Mouse (Mus musculus): ENCODE data around the gene Ssxb8. TPM values are rescaled to one million over a fixed set of nuclear protein-coding genes. Genes with fewer than 3 reads are reported as not detected.
"Not testable (repeated sequence)": the region's sequence is repeated elsewhere in the genome, so short reads cannot be mapped to it uniquely, and the experiment has no call there.

The Ssxb8 gene
- polyA plus RNA-seq (2016; fragmentation: Nextera tagmentation; extraction: Ambion mirVana): not detected in 2 replicates

DNA sequence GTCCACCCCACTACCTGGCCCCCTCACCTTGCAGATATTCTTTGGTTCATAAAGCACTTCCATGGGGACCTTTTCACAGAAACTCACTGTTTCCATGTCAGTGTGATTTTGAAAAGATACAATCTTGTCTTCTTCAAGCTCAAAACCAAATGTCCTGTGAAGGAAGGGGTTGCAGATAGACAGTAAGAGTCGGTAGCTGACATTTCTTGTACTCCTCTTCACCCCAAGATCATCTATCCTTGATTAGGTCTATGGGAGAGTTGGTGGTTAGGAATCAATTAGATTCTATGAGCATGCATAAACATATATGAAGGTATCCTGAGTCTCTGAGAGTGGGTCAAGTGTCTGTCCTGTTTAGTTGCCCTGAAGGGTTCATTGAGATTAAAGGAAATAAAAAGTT is at the start of gene Ssxb8:
Gene Ssxb8, minus strand, starts transcription at position 101 of the 400 bp plus-strand sequence.
- H3K4me1 ChIP-seq (replicated peaks); H3K9ac ChIP-seq (replicated peaks); H3K27ac ChIP-seq; H3K4me2 ChIP-seq; H3K36me3 ChIP-seq; ATAC-seq (ENCODE audit: insufficient number of reproducible peaks, insufficient read depth, low FRiP score, low TSS enrichment, low read depth); H3K4me3 ChIP-seq (replicated peaks); H3K9me3 ChIP-seq; H3K27me3 ChIP-seq: not testable (repeated sequence)
- 65% methylated on average over 1 of the region's 1 CpGs for WGBS

DNA sequence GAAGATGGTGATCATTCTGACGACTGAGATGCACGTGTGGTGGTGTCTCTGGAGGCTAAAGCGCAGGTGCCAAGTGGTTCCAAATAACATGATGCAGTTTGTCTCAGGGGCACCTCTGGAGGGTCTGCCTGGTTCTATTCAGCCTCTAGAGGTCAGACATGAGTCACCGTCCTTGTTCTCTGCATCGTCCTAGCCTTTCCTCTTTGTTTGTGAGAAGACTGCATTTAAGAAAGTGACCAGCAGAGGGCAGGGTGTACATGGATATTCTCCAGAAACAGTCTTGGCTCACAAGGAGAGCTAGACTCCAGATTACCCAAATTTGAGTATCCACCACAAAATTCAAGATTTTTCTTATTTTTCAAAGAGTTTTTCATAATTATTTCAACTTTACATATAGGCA is 42.3 kb upstream of the Ssxb8 start:
- no peak overlapping the region for H3K27ac ChIP-seq
- no peaks in the 10 kb centered on the region for H3K27me3 ChIP-seq
- ATAC-seq (ENCODE audit: insufficient number of reproducible peaks, insufficient read depth, low FRiP score, low TSS enrichment, low read depth): no peak
- H3K9ac ChIP-seq (replicated peaks): no peak overlapping the region
- H3K4me2 ChIP-seq: no peak overlapping the region
- H3K4me1 ChIP-seq (replicated peaks): no peaks in the 10 kb centered on the region
- 38% methylated on average over 5 of the region's 5 CpGs for WGBS
- no peaks in the 10 kb centered on the region for H3K36me3 ChIP-seq
- H3K9me3 ChIP-seq: 0 out of 2 replicates have a peak, but pooled peaks cover 12% of the 10 kb centered on the region
- H3K4me3 ChIP-seq (replicated peaks): no peak overlapping the region

DNA sequence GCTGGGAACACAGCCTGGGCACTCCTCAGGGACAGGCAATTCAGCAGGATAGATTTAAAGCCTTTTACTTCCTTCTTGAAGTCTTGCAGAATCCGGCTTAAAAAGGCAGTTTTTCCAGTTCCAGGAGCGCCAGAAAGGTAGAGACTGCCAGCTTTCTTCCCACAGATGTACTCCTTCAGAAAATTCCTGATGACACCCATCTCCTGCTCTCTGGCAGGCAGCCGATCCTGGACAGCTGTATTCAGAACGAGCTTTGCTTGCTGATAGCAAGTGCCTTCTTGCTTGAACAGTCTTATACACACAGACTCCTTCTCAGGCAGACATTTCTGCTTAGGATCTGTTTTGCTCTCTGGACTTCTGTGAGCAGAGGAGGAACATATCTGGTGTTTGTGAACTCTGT is 27.6 kb downstream of the Ssxb8 start:
- H3K9ac ChIP-seq (replicated peaks): no peak overlapping the region
- H3K27me3 ChIP-seq: no peaks in the 10 kb centered on the region
- H3K4me1 ChIP-seq (replicated peaks): no peaks in the 10 kb centered on the region
- no peak for ATAC-seq (ENCODE audit: insufficient number of reproducible peaks, insufficient read depth, low FRiP score, low TSS enrichment, low read depth)
- no peak overlapping the region for H3K27ac ChIP-seq
- no peaks in the 10 kb centered on the region for H3K36me3 ChIP-seq
- peaks cover 22% of the 10 kb centered on the region; the same call in 1 of the 2 replicates for H3K9me3 ChIP-seq
- H3K4me2 ChIP-seq: no peak overlapping the region
- 72% methylated on average over 4 of the region's 4 CpGs for WGBS
- H3K4me3 ChIP-seq (replicated peaks): no peak overlapping the region

Other genes with a start within 250 kb of the Ssxb8 start
- gene Ssxb2, start 229.1 kb downstream of the Ssxb8 start, polyA plus RNA-seq (2016; fragmentation: Nextera tagmentation; extraction: Ambion mirVana): not detected in 2 replicates
- gene Gm14459, start 165.9 kb downstream of the Ssxb8 start, polyA plus RNA-seq (2016; fragmentation: Nextera tagmentation; extraction: Ambion mirVana): not detected in 2 replicates
- gene Ssxb6, start 142.6 kb downstream of the Ssxb8 start, polyA plus RNA-seq (2016; fragmentation: Nextera tagmentation; extraction: Ambion mirVana): not detected in 2 replicates
- not detected in 2 replicates for gene Ssxb3, start 99.0 kb downstream of the Ssxb8 start, polyA plus RNA-seq (2016; fragmentation: Nextera tagmentation; extraction: Ambion mirVana)
- gene Ssx9, start 57.6 kb upstream of the Ssxb8 start, polyA plus RNA-seq (2016; fragmentation: Nextera tagmentation; extraction: Ambion mirVana): not detected in 2 replicates
- gene Ssxb5, start 112.8 kb upstream of the Ssxb8 start, polyA plus RNA-seq (2016; fragmentation: Nextera tagmentation; extraction: Ambion mirVana): not detected in 2 replicates
- gene Gm6592, start 153.2 kb upstream of the Ssxb8 start, polyA plus RNA-seq (2016; fragmentation: Nextera tagmentation; extraction: Ambion mirVana): not detected in 2 replicates
- not detected in 2 replicates for gene Gm5751, start 183.4 kb upstream of the Ssxb8 start, polyA plus RNA-seq (2016; fragmentation: Nextera tagmentation; extraction: Ambion mirVana)
- gene B630019K06Rik, start 201.5 kb upstream of the Ssxb8 start, polyA plus RNA-seq (2016; fragmentation: Nextera tagmentation; extraction: Ambion mirVana): 8.8 and 10.7 TPM in 2 replicates

Measured in limb, embryonic 12.5 days (tissue).